Mouse (Mus musculus) neural tube, embryonic 10.5 days (tissue): ENCODE data around the gene Ucn.

Experiments
- DNase-seq: peaks from one replicate; pipeline ENCODE4 v3.0.0-alpha.2; 2017; ENCODE audit warnings: low spot score; ENCODE audit errors: extremely low spot score

Gene Ucn

GRCm38 (mm10) chr5:31108000-31108490 is 30.6 kb downstream of the Ucn start, which contains the start of gene Slc30a3:
Gene Slc30a3, minus strand, starts transcription at chr5:31108237.
- DNase-seq: no peak

- DNase-seq: no peak
Measured at GRCm38 (mm10) chr5:31105814-31106335, 32.8 kb downstream of the Ucn start, which contains the start of gene Dnajc5g. Gene Dnajc5g, plus strand, starts transcription at chr5:31106285.

- no peak for DNase-seq
Measured at GRCm38 (mm10) chr5:31095711-31096480, 42.7 kb downstream of the Ucn start.

- peak; percentile 53 for DNase-seq
Measured at GRCm38 (mm10) chr5:31094799-31095691, 43.6 kb downstream of the Ucn start.

DNA sequence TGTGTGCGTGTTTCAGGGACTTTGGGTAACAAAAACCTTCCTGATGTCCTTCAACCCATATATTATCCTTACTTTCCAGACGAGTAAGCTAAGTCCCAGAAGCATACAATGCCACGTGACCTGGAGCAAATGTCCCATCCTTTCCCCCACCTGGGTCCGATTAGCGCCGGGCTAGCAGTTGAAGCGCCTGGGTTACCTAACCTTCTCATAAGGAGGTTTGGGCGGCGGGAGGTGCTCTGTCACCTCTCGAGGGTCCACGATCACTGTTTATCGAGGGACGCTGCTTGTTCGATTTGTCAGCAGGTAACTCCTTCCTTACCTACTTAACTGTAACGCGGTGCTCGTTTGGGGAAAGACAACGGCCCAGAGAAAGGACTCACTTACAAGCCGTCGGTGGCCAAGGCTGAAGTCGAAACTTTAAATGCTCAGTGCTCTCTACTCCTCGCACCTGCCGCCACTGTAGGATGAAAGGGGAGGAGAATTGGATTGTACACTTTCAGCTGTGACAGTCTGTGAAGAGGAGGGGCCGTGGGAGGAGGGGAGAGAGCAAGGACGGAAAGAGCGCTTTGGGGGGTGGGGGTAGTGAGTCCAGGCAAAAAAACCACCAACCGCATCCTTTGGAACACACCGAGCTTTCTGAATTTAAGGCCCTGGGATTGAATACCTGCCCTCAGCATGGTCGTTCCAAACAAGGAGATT is 44.4 kb downstream of the Ucn start:
- DNase-seq: peak; percentile 44

DNA sequence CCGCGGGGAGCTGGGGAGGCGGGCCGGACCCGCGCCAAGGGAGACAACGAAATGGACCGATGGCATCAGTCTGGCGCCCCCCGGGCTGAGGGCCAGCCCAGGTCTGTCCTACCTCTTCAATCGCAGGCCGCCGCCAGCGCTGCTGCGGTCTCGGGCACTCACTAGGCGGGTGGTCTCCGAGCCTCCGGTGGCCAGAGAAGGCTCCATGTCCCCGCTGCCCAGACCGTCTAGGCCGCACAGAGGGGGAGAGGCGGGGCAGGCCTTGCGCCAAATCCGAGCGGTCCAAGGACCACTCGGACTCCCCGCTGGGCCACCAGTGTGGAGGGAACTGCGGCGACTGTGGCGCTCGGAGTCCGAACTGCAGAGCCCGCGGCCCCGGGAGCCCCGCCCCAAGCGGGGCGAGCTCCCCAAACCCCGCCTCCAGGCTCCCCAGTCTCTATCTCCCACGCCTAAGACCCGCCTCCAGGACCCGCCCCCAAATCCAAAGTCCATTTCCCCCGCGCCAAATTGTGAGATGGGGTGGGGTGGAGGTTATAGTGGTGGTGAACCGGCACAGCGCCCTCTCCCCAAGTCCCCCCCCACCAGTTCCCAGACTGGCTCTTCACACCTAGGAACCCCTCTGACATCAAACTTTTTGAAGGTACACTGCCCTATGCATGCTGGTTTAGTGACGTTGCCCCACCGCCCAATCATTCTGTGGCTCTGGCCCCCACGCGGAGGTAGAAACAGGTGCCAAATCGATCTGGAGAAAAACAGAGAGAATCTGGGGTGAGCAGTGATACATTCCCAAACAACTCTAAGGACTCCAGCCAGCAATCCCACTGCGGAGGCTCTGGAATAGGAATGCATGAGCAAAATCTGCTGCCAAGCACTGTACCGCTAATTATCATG is 45.2 kb downstream of the Ucn start:
- peak; percentile 49 for DNase-seq

DNA sequence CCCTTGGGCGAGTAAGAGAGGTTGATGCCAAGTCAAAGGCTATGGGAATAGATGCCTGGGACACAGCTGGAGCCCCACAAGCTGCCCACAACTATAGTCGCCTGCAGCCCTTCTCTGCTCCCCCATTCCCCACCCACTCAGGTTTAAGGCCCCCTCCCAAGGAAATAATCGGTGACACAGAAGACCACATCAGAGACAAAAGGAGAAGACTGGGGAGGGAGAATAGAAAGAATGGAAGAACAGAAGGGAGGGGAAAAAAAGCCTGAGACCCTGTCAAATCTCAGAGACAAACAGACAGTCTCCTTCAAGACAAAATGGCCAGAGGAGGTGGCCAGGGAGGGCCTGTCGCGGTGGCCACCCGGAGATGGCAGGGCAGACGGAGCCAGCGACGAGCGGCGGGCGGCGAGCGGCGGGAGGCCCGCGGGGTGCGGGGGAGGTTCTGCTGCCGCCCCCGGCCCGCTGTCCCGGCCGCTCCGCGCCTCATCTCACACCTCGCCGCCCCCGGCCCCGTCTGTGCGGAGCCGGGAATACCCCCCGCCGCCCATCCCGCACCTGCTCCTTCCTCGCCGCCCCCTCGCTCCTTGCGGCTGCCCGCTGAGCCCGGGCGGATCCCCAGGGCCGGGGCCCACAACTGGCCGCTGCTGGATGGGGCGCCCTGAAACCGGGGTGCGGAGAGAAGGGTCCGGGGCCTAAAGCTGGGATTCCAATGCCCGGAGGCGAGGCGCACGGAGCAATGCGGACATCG is 46.2 kb downstream of the Ucn start:
- peak; percentile 33 for DNase-seq
